Mouse (Mus musculus): ENCODE results near the gene Zfp704. TPM values are rescaled to one million over a fixed set of nuclear protein-coding genes. Genes with fewer than 3 reads are reported as not detected.
A peak's percentile ranks its signal among the peaks of the same experiment; 100 is the strongest.

Gene Zfp704
- polyA plus RNA-seq, 1 experiment: 15.1 TPM

DNA sequence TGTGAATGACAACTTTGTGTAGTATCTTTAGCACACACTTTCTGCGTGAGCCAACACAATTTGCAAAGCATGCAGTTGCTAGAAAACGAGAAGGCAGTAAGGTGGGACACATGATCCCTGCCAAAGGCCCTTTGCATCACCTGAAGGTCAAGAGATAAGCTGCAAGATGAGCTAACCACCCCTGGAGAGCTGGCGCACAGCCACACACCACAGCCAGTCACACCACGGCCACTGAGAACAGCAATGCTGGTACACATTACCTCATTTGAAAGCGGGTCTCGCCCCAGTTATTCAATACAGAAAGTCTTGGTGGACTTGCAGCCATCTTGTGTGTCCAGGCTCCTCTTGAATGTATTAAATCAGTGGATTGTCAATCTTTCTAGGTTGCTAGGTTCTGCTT is 9.3 kb downstream of the Zfp704 start:
- peaks cover 3% of the 10 kb centered on the region; the same call in 1 of the 2 replicates for H3K4me1 ChIP-seq (ENCODE audit: control insufficient read depth, insufficient read depth, low read length)
- H3K4me3 ChIP-seq (ENCODE audit: insufficient read depth, low read length): no peak overlapping the region
- no peak overlapping the region for H3K27ac ChIP-seq (ENCODE audit: insufficient read depth, low read length)
- TF ChIP-seq POLR2A (IDR thresholded peaks at IDR 0.05; ENCODE audit: extremely low read depth, insufficient read depth, low read length): no peak
- no peak for TF ChIP-seq CTCF (IDR thresholded peaks at IDR 0.05; ENCODE audit: extremely low read depth, insufficient read depth, low read length)

DNA sequence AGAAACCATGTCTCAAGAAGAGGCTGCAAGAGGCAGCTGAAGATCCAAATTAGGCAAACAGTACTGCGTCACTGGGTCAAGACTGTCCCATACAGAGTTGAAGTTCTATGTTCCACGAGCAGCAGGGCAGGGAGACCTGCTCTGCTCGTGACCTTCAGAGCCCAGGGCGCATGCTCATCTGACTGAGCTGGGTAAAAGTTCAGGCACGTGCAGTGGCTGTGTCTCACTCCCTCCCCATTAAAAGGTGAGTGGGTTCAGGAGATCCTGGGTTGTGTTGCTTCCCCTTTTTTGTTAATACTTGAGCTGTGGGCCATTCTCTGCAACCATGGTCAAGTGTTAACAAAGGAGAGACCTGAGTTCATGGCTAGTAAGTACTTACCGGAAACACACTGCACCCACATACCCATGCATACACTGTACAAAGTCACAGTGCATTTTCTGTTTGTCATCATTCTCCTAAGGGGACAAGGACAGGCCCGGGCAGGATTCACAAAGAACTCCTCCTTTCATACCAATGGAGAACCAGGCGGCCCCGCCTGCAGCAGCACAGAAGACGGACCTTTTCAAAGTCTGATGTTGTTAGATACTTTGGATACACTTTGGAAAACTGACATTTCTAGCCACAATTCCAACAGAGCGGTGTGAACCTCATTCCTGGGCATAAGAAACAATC is 10.0 kb downstream of the Zfp704 start:
- TF ChIP-seq CTCF (IDR thresholded peaks at IDR 0.05; ENCODE audit: extremely low read depth, insufficient read depth, low read length): no peak
- no peak for TF ChIP-seq POLR2A (IDR thresholded peaks at IDR 0.05; ENCODE audit: extremely low read depth, insufficient read depth, low read length)
- no peak overlapping the region for H3K27ac ChIP-seq (ENCODE audit: insufficient read depth, low read length)

GRCm38 (mm10) chr3:9598061-9598460 is 11.8 kb downstream of the Zfp704 start:
- Histone ChIP-seq H3K27ac (ENCODE audit: insufficient read depth, low read length) (no peak overlapping the region), H3K4me1 (ENCODE audit: control insufficient read depth, insufficient read depth, low read length) (0 out of 2 replicates have a peak, but pooled peaks cover 2% of the 10 kb centered on the region), H3K4me3 (ENCODE audit: insufficient read depth, low read length) (no peak overlapping the region)
- TF ChIP-seq CTCF (IDR thresholded peaks at IDR 0.05; ENCODE audit: extremely low read depth, insufficient read depth, low read length) (no peak), POLR2A (IDR thresholded peaks at IDR 0.05; ENCODE audit: extremely low read depth, insufficient read depth, low read length) (no peak)

More for the DNA sequence above, 10.0 kb downstream of the Zfp704 start:
- no peak overlapping the region for H3K4me3 ChIP-seq (ENCODE audit: insufficient read depth, low read length)
- peaks cover 3% of the 10 kb centered on the region; the same call in 1 of the 2 replicates for H3K4me1 ChIP-seq (ENCODE audit: control insufficient read depth, insufficient read depth, low read length)

- TF ChIP-seq POLR2A (IDR thresholded peaks at IDR 0.05; ENCODE audit: extremely low read depth, insufficient read depth, low read length): no peak
- TF ChIP-seq CTCF (IDR thresholded peaks at IDR 0.05; ENCODE audit: extremely low read depth, insufficient read depth, low read length): no peak
- 0 out of 2 replicates have a peak, but pooled peaks cover 3% of the 10 kb centered on the region for H3K4me1 ChIP-seq (ENCODE audit: control insufficient read depth, insufficient read depth, low read length)
- H3K27ac ChIP-seq (ENCODE audit: insufficient read depth, low read length): no peak overlapping the region
- H3K4me3 ChIP-seq (ENCODE audit: insufficient read depth, low read length): no peak overlapping the region
Observed at GRCm38 (mm10) chr3:9594457-9594856, 15.4 kb downstream of the Zfp704 start.

- Histone ChIP-seq H3K4me1 (ENCODE audit: control insufficient read depth, insufficient read depth, low read length) (peaks cover 4% of the 10 kb centered on the region), H3K4me3 (ENCODE audit: insufficient read depth, low read length) (no peak overlapping the region), H3K27ac (ENCODE audit: insufficient read depth, low read length) (no peak overlapping the region)
- TF ChIP-seq POLR2A (IDR thresholded peaks at IDR 0.05; ENCODE audit: extremely low read depth, insufficient read depth, low read length) (no peak), CTCF (IDR thresholded peaks at IDR 0.05; ENCODE audit: extremely low read depth, insufficient read depth, low read length) (peak; percentile 45; the same call in 1 of the 2 replicates)
Observed at GRCm38 (mm10) chr3:9593832-9594231, 16.1 kb downstream of the Zfp704 start.

DNA sequence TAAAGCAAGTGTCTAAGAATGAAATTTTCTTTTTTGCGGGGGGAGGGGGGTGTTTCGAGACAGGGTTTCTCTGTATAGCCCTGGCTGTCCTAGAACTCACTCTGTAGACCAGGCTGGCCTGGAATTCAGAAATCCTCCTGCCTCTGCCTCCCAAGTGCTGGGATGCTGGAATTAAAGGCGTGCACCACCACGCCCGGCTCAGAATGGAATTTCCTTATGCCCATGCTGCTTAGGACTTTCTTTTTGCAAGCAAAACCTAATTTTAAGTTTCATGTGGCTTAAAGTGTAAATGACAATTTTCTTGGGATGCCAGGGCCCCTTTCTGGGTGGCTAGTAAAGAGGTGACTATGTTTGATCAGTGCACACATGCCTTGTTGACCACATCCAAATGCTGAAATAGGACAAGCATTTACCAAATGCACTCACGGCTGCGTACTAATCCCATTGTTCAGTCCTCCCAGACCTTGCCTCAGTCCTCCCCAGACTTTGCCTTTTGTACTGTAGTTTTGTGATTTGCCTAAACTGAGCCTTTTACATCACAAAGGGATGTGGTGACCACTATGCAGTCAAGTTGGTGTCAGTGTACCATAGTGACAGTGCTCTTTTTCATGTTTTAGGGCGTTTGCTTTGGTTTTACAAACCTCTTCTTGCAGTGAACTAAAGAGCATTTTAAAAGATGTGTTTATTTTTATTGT is 18.3 kb downstream of the Zfp704 start:
- H3K27ac ChIP-seq (ENCODE audit: insufficient read depth, low read length): no peak overlapping the region
- TF ChIP-seq POLR2A (IDR thresholded peaks at IDR 0.05; ENCODE audit: extremely low read depth, insufficient read depth, low read length): no peak
- no peak for TF ChIP-seq CTCF (IDR thresholded peaks at IDR 0.05; ENCODE audit: extremely low read depth, insufficient read depth, low read length)
- peaks cover 7% of the 10 kb centered on the region for H3K4me1 ChIP-seq (ENCODE audit: control insufficient read depth, insufficient read depth, low read length)
- H3K4me3 ChIP-seq (ENCODE audit: insufficient read depth, low read length): no peak overlapping the region

DNA sequence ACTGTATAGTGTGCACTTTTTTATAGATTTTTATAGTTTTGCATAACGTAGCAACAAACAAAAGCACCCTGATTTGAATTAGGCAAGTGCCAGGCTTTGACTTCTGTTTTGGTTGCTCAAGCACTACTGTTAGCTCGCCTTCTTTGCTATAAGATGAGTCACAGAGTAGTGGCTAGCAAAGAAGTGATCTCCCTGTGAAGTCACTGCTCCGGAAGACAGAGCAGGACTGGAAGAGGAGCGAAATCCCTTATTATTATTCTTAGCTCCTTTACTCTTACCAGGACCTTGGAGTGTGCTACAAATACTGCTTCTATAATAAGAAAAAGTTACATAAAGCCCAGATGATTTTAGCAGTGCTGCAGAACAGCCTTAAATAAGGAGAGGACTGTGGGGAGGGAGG is 21.2 kb downstream of the Zfp704 start:
- H3K27ac ChIP-seq (ENCODE audit: insufficient read depth, low read length): no peak overlapping the region
- TF ChIP-seq CTCF (IDR thresholded peaks at IDR 0.05; ENCODE audit: extremely low read depth, insufficient read depth, low read length) (no peak), POLR2A (IDR thresholded peaks at IDR 0.05; ENCODE audit: extremely low read depth, insufficient read depth, low read length) (no peak)
- H3K4me1 ChIP-seq (ENCODE audit: control insufficient read depth, insufficient read depth, low read length): peaks cover 7% of the 10 kb centered on the region
- H3K4me3 ChIP-seq (ENCODE audit: insufficient read depth, low read length): no peak overlapping the region

GRCm38 (mm10) chr3:9587304-9587703 is 22.6 kb downstream of the Zfp704 start:
- Histone ChIP-seq H3K27ac (ENCODE audit: insufficient read depth, low read length) (no peak overlapping the region), H3K4me3 (ENCODE audit: insufficient read depth, low read length) (no peak overlapping the region), H3K4me1 (ENCODE audit: control insufficient read depth, insufficient read depth, low read length) (peaks cover 7% of the 10 kb centered on the region)
- no peak for TF ChIP-seq POLR2A (IDR thresholded peaks at IDR 0.05; ENCODE audit: extremely low read depth, insufficient read depth, low read length)
- TF ChIP-seq CTCF (IDR thresholded peaks at IDR 0.05; ENCODE audit: extremely low read depth, insufficient read depth, low read length): no peak

GRCm38 (mm10) chr3:9583516-9583915 is 26.4 kb downstream of the Zfp704 start:
- TF ChIP-seq POLR2A (IDR thresholded peaks at IDR 0.05; ENCODE audit: extremely low read depth, insufficient read depth, low read length): no peak
- TF ChIP-seq CTCF (IDR thresholded peaks at IDR 0.05; ENCODE audit: extremely low read depth, insufficient read depth, low read length): no peak
- Histone ChIP-seq H3K4me3 (ENCODE audit: insufficient read depth, low read length) (no peak overlapping the region), H3K27ac (ENCODE audit: insufficient read depth, low read length) (no peak overlapping the region), H3K4me1 (ENCODE audit: control insufficient read depth, insufficient read depth, low read length) (peaks cover 3% of the 10 kb centered on the region)

All from cortical plate, adult 2 months (tissue).